Mouse (Mus musculus) cortical plate, adult 2 months (tissue): ENCODE results near the gene Esr1.

Experiments used
- CTCF ChIP-seq: fragments of 200-500 bp; IDR thresholded peaks from 2 replicates; pipeline ENCODE4 v1.5.1; 2011; ENCODE audit warnings: mild to moderate bottlenecking, control low read depth, low read length; ENCODE audit not compliant: insufficient read depth; ENCODE audit errors: extremely low read depth
- POLR2A ChIP-seq: fragments of 200-500 bp; IDR thresholded peaks from 2 replicates; pipeline ENCODE4 v1.6.1; 2011; ENCODE audit warnings: mild to moderate bottlenecking, low read length, control low read depth; ENCODE audit not compliant: insufficient read depth; ENCODE audit errors: extremely low read depth

DNA sequence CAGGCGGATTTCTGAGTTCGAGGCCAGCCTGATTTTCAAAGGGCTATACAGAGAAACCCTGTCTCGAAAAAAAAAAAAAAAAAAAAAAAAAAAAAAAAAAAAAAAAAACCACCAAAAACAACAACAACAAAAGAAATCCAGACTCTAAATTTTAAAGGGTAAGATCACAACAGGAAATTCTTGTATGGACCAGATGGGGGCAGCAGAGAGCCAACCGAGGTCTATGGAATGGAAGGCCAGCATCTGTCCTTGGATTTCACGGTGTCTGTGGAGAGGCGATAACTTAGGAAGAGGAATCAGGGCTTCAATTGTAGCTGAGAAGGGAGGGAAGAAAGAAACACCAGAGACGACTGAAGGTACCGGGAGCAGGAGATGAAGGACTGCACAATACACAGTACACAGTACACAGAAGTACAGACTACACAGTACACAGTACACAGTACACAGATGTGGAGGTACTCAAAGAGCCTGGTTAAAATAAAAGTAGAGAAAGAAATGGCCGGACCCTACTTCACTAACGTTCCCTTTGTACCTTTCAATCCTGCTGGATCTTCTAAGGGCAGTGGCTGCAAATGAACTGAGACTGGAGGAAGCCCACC, 13.1 kb upstream of the Esr1 start:
- peak; percentile 67 for TF ChIP-seq CTCF
- TF ChIP-seq POLR2A, result no peak
